Mouse (Mus musculus) intestine, embryonic 16.5 days (tissue): Measurements from ENCODE around the gene Krit1. TPM values are rescaled to one million over a fixed set of nuclear protein-coding genes. Genes with fewer than 3 reads are reported as not detected.
"Not testable (repeated sequence)": the region's sequence is repeated elsewhere in the genome, so short reads cannot be mapped to it uniquely, and the experiment has no call there.

ENCODE experiments used
- ATAC-seq: fragments of 200-750 bp; cut with Nextera tagmentation; 2 replicates; pipeline ENCODE4 v1.8.0; 2017; ENCODE audit warnings: moderate TSS enrichment, moderate library complexity
- H3K27ac ChIP-seq: fragments of 300-500 bp; sonication (generic); 2 replicates; pipeline ENCODE4 v1.5.1; 2014; ENCODE audit warnings: mild to moderate bottlenecking, low read length
- H3K27me3 ChIP-seq: fragments of 300-500 bp; sonication (generic); replicated peaks from 2 replicates; pipeline ENCODE4 v1.6.1; 2014; ENCODE audit warnings: low read length, control low read depth, mixed read lengths; ENCODE audit not compliant: control insufficient read depth, insufficient read depth
- H3K36me3 ChIP-seq: fragments of 300-500 bp; sonication (generic); 2 replicates; pipeline ENCODE4 v1.6.1; 2014; ENCODE audit warnings: low read length, control low read depth; ENCODE audit not compliant: control insufficient read depth, insufficient read depth
- H3K4me1 ChIP-seq: fragments of 300-500 bp; sonication (generic); 2 replicates; pipeline ENCODE4 v1.6.1; 2014; ENCODE audit warnings: low read length, control low read depth, mixed read lengths; ENCODE audit not compliant: control insufficient read depth, insufficient read depth
- H3K4me2 ChIP-seq: fragments of 300-500 bp; sonication (generic); 2 replicates; pipeline ENCODE4 v1.6.1; 2014; ENCODE audit warnings: low read depth, low read length, control low read depth
- H3K4me3 ChIP-seq: fragments of 300-500 bp; sonication (generic); 2 replicates; pipeline ENCODE4 v1.5.1; 2014; ENCODE audit warnings: mild to moderate bottlenecking, low read length
- H3K9ac ChIP-seq: fragments of 300-500 bp; sonication (generic); 2 replicates; pipeline ENCODE4 v1.6.1; 2014; ENCODE audit warnings: low read depth, low read length
- H3K9me3 ChIP-seq: fragments of 300-500 bp; sonication (generic); 2 replicates; pipeline ENCODE4 v1.6.1; 2016; ENCODE audit warnings: low read length, control low read depth; ENCODE audit not compliant: control insufficient read depth
- WGBS: fragments of 180-500 bp; shearing (Covaris S2); extraction: QIAGEN DNeasy Blood & Tissue Kit; methylation state at CpG from one replicate; pipeline ENCODE4 v1.1.7; 2014; 5-methylcytosine and 5-hydroxymethylcytosine counted together
- polyA plus RNA-seq: library from polyadenylated mRNA; unstranded; fragments of >200 nt; fragmentation: Nextera tagmentation; extraction: Ambion mirVana; gene quantifications from 2 replicates; pipeline ENCODE4 v1.2.1, GENCODE M21; 2015

Krit1 gene
- 27.5 and 29.2 TPM in 2 replicates for polyA plus RNA-seq

- ATAC-seq, result peak; percentile 94
- Histone ChIP-seq H3K9me3 (no peaks in the 10 kb centered on the region), H3K36me3 (no peaks in the 10 kb centered on the region), H3K4me1 (peaks cover 10% of the 10 kb centered on the region), H3K9ac (peak within 1 kb of the TSS; percentile 85), H3K4me2 (peak within 1 kb of the TSS; percentile 89), H3K27ac (peak within 1 kb of the TSS; percentile 83), H3K4me3 (peak within 1 kb of the TSS; percentile 72), H3K27me3 (no peaks in the 10 kb centered on the region)
- WGBS, result under 1% methylated on average over 108 of the region's 109 CpGs
These were observed at the start of gene Krit1, which contains the start of gene Ankib1 for GRCm38 (mm10) chr5:3802433-3803291. TSS of gene Krit1 (plus strand) at chr5:3803184. TSS of gene Ankib1 (minus strand) at chr5:3802925.

- Histone ChIP-seq H3K36me3 (peaks cover 3% of the 10 kb centered on the region; the same call in 1 of the 2 replicates), H3K9me3 (no peaks in the 10 kb centered on the region), H3K4me3 (no peak overlapping the region), H3K27me3 (no peaks in the 10 kb centered on the region), H3K27ac (no peak overlapping the region), H3K9ac (no peak overlapping the region), H3K4me2 (no peak overlapping the region), H3K4me1 (no peaks in the 10 kb centered on the region)
- no peak for ATAC-seq
- WGBS, result 87% methylated on average over 3 of the region's 3 CpGs
These were observed 31.5 kb upstream of the Krit1 start for GRCm38 (mm10) chr5:3771512-3771911.

GRCm38 (mm10) chr5:3772017-3772416 is 31.0 kb upstream of the Krit1 start:
- no peaks in the 10 kb centered on the region for H3K27me3 ChIP-seq
- no peak overlapping the region for H3K4me2 ChIP-seq
- ATAC-seq, result no peak
- 52% methylated on average over 3 of the region's 3 CpGs for WGBS
- no peaks in the 10 kb centered on the region for H3K9me3 ChIP-seq
- H3K9ac ChIP-seq, result no peak overlapping the region
- H3K4me1 ChIP-seq, result no peaks in the 10 kb centered on the region
- H3K4me3 ChIP-seq, result no peak overlapping the region
- no peak overlapping the region for H3K27ac ChIP-seq
- peaks cover 3% of the 10 kb centered on the region; the same call in 1 of the 2 replicates for H3K36me3 ChIP-seq

DNA sequence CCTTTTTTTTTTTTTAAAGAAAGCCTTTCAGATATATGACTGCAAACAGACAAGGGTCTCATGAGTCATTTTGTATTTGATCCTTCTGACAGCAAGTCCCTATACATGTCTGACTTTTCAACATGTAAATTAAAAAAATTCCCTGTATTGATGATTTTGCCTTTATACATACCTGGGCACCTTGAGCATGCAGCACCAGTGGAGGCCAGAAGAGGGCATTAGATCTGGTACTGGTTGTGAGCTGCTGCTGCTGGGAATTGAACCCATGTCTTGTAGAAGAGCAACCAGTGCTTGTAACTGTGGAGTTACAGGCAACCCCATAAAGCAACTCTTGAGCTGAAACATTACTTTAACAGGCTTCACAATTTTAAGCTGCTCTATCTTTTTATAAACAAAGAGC is 20.3 kb upstream of the Krit1 start:
- Histone ChIP-seq H3K9me3 (no peaks in the 10 kb centered on the region), H3K36me3 (no peaks in the 10 kb centered on the region), H3K27ac (no peak overlapping the region), H3K4me3 (no peak overlapping the region), H3K9ac (no peak overlapping the region), H3K4me2 (no peak overlapping the region), H3K27me3 (no peaks in the 10 kb centered on the region), H3K4me1 (no peaks in the 10 kb centered on the region)
- ATAC-seq, result no peak

GRCm38 (mm10) chr5:3783947-3784681 is 18.9 kb upstream of the Krit1 start:
- 81% methylated on average over 2 of the region's 2 CpGs for WGBS
- Histone ChIP-seq H3K9me3 (no peaks in the 10 kb centered on the region), H3K27me3 (no peaks in the 10 kb centered on the region)

DNA sequence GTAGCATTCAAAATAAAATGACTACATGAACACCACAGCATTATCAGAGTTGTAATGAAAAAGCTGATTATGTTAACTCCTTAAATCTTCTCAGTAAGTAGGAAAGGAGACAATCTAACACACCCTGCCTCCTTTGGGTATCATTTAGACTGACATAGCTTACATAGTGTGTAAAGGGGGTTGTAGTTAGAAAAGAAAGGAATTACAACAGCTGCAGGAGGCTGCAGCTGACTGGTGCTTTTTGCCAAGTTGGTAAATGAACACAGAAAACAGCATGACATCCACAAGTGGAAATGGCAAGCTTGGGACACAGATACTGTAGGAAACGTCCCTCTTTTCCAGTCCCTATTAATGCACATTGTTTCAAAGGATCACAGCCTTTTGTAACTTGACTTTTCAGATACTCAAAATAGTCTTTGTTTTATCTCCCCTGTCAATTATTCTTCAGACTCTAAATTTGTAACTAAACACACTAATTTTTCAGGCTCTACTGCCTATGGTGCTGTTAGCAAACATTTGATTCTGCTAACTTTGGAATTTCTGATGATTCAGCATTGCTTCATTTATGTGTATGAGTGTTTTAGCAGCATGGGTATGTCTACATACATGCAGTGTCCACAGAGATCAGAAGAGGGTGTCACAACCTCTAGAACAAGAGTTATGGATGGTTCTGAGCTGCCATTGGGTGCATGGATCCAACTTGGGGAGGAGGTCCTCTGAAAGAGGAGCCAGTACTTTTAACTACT is 18.1 kb upstream of the Krit1 start:
- H3K27me3 ChIP-seq, result no peaks in the 10 kb centered on the region
- no peak overlapping the region for H3K9ac ChIP-seq
- no peak overlapping the region for H3K27ac ChIP-seq
- H3K4me2 ChIP-seq, result no peak overlapping the region
- no peak overlapping the region for H3K4me3 ChIP-seq
- no peaks in the 10 kb centered on the region for H3K9me3 ChIP-seq
- 43% methylated on average over 1 of the region's 1 CpGs for WGBS
- no peaks in the 10 kb centered on the region for H3K36me3 ChIP-seq
- no peak for ATAC-seq
- no peaks in the 10 kb centered on the region for H3K4me1 ChIP-seq

More at GRCm38 (mm10) chr5:3783947-3784681, 18.9 kb upstream of the Krit1 start:
- Histone ChIP-seq H3K9ac (no peak overlapping the region), H3K4me2 (no peak overlapping the region), H3K27ac (no peak overlapping the region), H3K36me3 (no peaks in the 10 kb centered on the region), H3K4me3 (no peak overlapping the region), H3K4me1 (no peaks in the 10 kb centered on the region)
- ATAC-seq, result no peak

GRCm38 (mm10) chr5:3787548-3787947 is 15.4 kb upstream of the Krit1 start:
- H3K9me3 ChIP-seq, result no peaks in the 10 kb centered on the region
- no peak overlapping the region for H3K4me2 ChIP-seq
- H3K36me3 ChIP-seq, result no peaks in the 10 kb centered on the region
- H3K4me1 ChIP-seq, result peaks cover 3% of the 10 kb centered on the region; the same call in 1 of the 2 replicates
- 76% methylated on average over 4 of the region's 4 CpGs for WGBS
- no peaks in the 10 kb centered on the region for H3K27me3 ChIP-seq
- no peak for ATAC-seq
- no peak overlapping the region for H3K9ac ChIP-seq
- no peak overlapping the region for H3K27ac ChIP-seq
- no peak overlapping the region for H3K4me3 ChIP-seq

GRCm38 (mm10) chr5:3791048-3791447 is 11.9 kb upstream of the Krit1 start:
- no peak for ATAC-seq
- Histone ChIP-seq H3K36me3 (no peaks in the 10 kb centered on the region), H3K27ac (no peak overlapping the region), H3K4me1 (peaks cover 3% of the 10 kb centered on the region; the same call in 1 of the 2 replicates), H3K9me3 (no peaks in the 10 kb centered on the region), H3K27me3 (no peaks in the 10 kb centered on the region), H3K4me3 (no peak overlapping the region), H3K4me2 (no peak overlapping the region), H3K9ac (no peak overlapping the region)

DNA sequence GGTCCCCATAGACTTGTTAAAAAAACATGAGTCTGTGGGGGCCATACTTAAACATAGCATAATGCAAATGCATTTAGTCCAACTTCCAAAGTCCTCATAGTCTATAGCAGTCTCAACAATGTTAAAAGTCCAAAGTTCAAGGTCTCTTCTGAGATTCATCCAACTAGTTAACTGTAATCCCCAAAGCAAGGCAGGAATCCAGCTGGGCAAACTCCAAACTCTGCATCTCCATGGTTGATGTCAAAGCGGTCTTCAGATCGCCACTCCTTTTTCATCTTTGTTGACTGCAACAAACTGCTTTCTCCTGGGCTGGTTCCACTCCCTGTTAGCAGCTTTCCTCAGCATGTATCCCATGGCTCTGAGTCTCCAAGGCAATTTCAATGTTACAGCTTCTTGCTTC is 5.9 kb upstream of the Krit1 start:
- 85% methylated on average over 2 of the region's 2 CpGs for WGBS
- not testable (repeated sequence) for ATAC-seq, H3K9me3 ChIP-seq, H3K4me2 ChIP-seq, H3K27me3 ChIP-seq, H3K9ac ChIP-seq, H3K36me3 ChIP-seq, H3K4me1 ChIP-seq, H3K4me3 ChIP-seq, H3K27ac ChIP-seq
